Mouse (Mus musculus) midbrain, embryonic 11.5 days (tissue): Measurements from ENCODE around the gene Six5. TPM values are rescaled to one million over a fixed set of nuclear protein-coding genes. Genes with fewer than 3 reads are reported as not detected.

Source experiments
- ATAC-seq: fragments of 200-750 bp; cut with Nextera tagmentation; 2 replicates; pipeline ENCODE4 v1.8.0; 2017; ENCODE audit warnings: moderate TSS enrichment, moderate library complexity; ENCODE audit not compliant: low FRiP score
- DNase-seq: peaks from one replicate; pipeline ENCODE4 v3.0.0; 2015; ENCODE audit warnings: low spot score; ENCODE audit errors: missing footprints
- H3K27ac ChIP-seq: fragments of 300-500 bp; sonication (generic); 2 replicates; pipeline ENCODE4 v1.5.1; 2014; ENCODE audit warnings: low read depth, low read length
- H3K27me3 ChIP-seq: fragments of 300-500 bp; sonication (generic); 2 replicates; pipeline ENCODE4 v1.6.1; 2014; ENCODE audit warnings: mild to moderate bottlenecking, low read length, moderate library complexity, mixed read lengths; ENCODE audit not compliant: control insufficient read depth, insufficient read depth
- H3K36me3 ChIP-seq: fragments of 300-500 bp; sonication (generic); 2 replicates; pipeline ENCODE4 v1.6.1; 2014; ENCODE audit warnings: mild to moderate bottlenecking, low read length, moderate library complexity, mixed read lengths; ENCODE audit not compliant: control insufficient read depth, insufficient read depth
- H3K4me1 ChIP-seq: fragments of 300-500 bp; sonication (generic); 2 replicates; pipeline ENCODE4 v1.6.1; 2014; ENCODE audit warnings: low read length; ENCODE audit not compliant: control insufficient read depth, insufficient read depth
- H3K4me2 ChIP-seq: fragments of 300-500 bp; sonication (generic); 2 replicates; pipeline ENCODE4 v1.6.1; 2014; ENCODE audit warnings: mild to moderate bottlenecking, moderate library complexity
- H3K4me3 ChIP-seq: fragments of 300-500 bp; sonication (generic); 2 replicates; pipeline ENCODE4 v1.5.1; 2014; ENCODE audit warnings: low read depth, low read length
- H3K9ac ChIP-seq: fragments of 300-500 bp; sonication (generic); 2 replicates; pipeline ENCODE4 v1.6.1; 2014; ENCODE audit warnings: low read length
- H3K9me3 ChIP-seq: fragments of 300-500 bp; sonication (generic); 2 replicates; pipeline ENCODE4 v1.6.1; 2016; ENCODE audit warnings: low read length; ENCODE audit not compliant: control insufficient read depth
- WGBS: fragments of 180-500 bp; shearing (Covaris S2); extraction: QIAGEN DNeasy Blood & Tissue Kit; methylation state at CpG from one replicate; pipeline ENCODE4 v1.1.7; 2014; 5-methylcytosine and 5-hydroxymethylcytosine counted together
- microRNA-seq: library from miRNA; unstranded; fragments of <30 nt; microRNA quantifications from one replicate; pipeline ENCODE4, GENCODE M21; 2017
- polyA plus RNA-seq: library from polyadenylated mRNA; unstranded; fragments of >200 nt; fragmentation: Nextera tagmentation; extraction: Ambion mirVana; gene quantifications from 2 replicates; pipeline ENCODE4 v1.2.1, GENCODE M21; 2014

Six5 gene
- polyA plus RNA-seq, 1 experiment from 2014 or later, result 8.8 TPM

- no peaks in the 10 kb centered on the region for H3K27me3 ChIP-seq
- no peaks in the 10 kb centered on the region for H3K9me3 ChIP-seq
- 93% methylated on average over 38 of the region's 38 CpGs for WGBS
- DNase-seq, result no peak
- H3K4me3 ChIP-seq, result no peak overlapping the region
- ATAC-seq, result no peak
- H3K4me2 ChIP-seq, result no peak overlapping the region
- no peaks in the 10 kb centered on the region for H3K4me1 ChIP-seq
- no peak overlapping the region for H3K9ac ChIP-seq
- no peak overlapping the region for H3K27ac ChIP-seq
- H3K36me3 ChIP-seq, result peaks cover 17% of the 10 kb centered on the region
Observed at GRCm38 (mm10) chr7:19136673-19137334, 42.4 kb downstream of the Six5 start.

GRCm38 (mm10) chr7:19137380-19137779 lies 43.0 kb downstream of the Six5 start:
- no peak overlapping the region for H3K4me2 ChIP-seq
- no peak overlapping the region for H3K9ac ChIP-seq
- H3K36me3 ChIP-seq, result peaks cover 17% of the 10 kb centered on the region
- no peak overlapping the region for H3K4me3 ChIP-seq
- 49% methylated on average over 5 of the region's 5 CpGs for WGBS
- no peaks in the 10 kb centered on the region for H3K9me3 ChIP-seq
- no peak overlapping the region for H3K27ac ChIP-seq
- no peaks in the 10 kb centered on the region for H3K27me3 ChIP-seq
- ATAC-seq (no peak), DNase-seq (no peak)
- H3K4me1 ChIP-seq, result no peaks in the 10 kb centered on the region

- WGBS, result 92% methylated on average over 10 of the region's 10 CpGs
- Histone ChIP-seq H3K9me3 (no peaks in the 10 kb centered on the region), H3K4me2 (no peak overlapping the region), H3K4me1 (peaks cover 13% of the 10 kb centered on the region), H3K9ac (no peak overlapping the region), H3K36me3 (no peaks in the 10 kb centered on the region), H3K27me3 (no peaks in the 10 kb centered on the region), H3K4me3 (no peak overlapping the region), H3K27ac (no peak overlapping the region)
- ATAC-seq (no peak), DNase-seq (no peak)
Observed at GRCm38 (mm10) chr7:19146793-19147192, 52.4 kb downstream of the Six5 start.

GRCm38 (mm10) chr7:19147497-19148045 lies 53.2 kb downstream of the Six5 start:
- no peak overlapping the region for H3K4me3 ChIP-seq
- no peak for DNase-seq
- 54% methylated on average over 6 of the region's 6 CpGs for WGBS

More at GRCm38 (mm10) chr7:19147497-19148045, 53.2 kb downstream of the Six5 start:
- no peaks in the 10 kb centered on the region for H3K27me3 ChIP-seq
- H3K4me1 ChIP-seq, result peaks cover 13% of the 10 kb centered on the region
- no peak overlapping the region for H3K27ac ChIP-seq
- H3K4me2 ChIP-seq, result no peak overlapping the region; the same call in 1 of the 2 replicates
- ATAC-seq, result no peak
- H3K9me3 ChIP-seq, result no peaks in the 10 kb centered on the region
- no peaks in the 10 kb centered on the region for H3K36me3 ChIP-seq
- no peak overlapping the region; the same call in 1 of the 2 replicates for H3K9ac ChIP-seq

Small RNA genes lying within 50 kb of the gene (microRNA-seq; reads per million reads assigned to microRNA genes)
- not detected for gene Mir3100

Other genes with a start within 250 kb of the Six5 start
- 2.3 and 2.7 TPM in 2 replicates for gene Pglyrp1, start 223.3 kb upstream of the Six5 start, polyA plus RNA-seq
- 23.0 and 28.3 TPM in 2 replicates for gene Ccdc61, start 184.2 kb upstream of the Six5 start, polyA plus RNA-seq
- gene Nova2, start 168.7 kb upstream of the Six5 start, polyA plus RNA-seq, result 9.1 and 9.8 TPM in 2 replicates
- gene Nanos2, start 107.2 kb upstream of the Six5 start, polyA plus RNA-seq, result 0.10 TPM in 2 replicates
- 3.7 and 4.0 TPM in 2 replicates for gene Mypop, start 103.3 kb upstream of the Six5 start, polyA plus RNA-seq
- gene Irf2bp1, start 90.5 kb upstream of the Six5 start, polyA plus RNA-seq, result 24.1 and 26.5 TPM in 2 replicates
- not detected in 2 replicates for gene Foxa3, start 71.1 kb upstream of the Six5 start, polyA plus RNA-seq
- 30.9 and 33.3 TPM in 2 replicates for gene Sympk, start 70.2 kb upstream of the Six5 start, polyA plus RNA-seq
- gene Rsph6a, start 39.9 kb upstream of the Six5 start, polyA plus RNA-seq, result not detected in 2 replicates
- gene Dmwd, start 18.4 kb upstream of the Six5 start, polyA plus RNA-seq, result 15.2 and 16.9 TPM in 2 replicates
- 7.0 and 7.3 TPM in 2 replicates for gene Dmpk, start 10.7 kb upstream of the Six5 start, polyA plus RNA-seq
- gene Gm4969, start 23.8 kb downstream of the Six5 start, polyA plus RNA-seq, result 0.46 and 0.58 TPM in 2 replicates
- 9.4 and 9.5 TPM in 2 replicates for gene Fbxo46, start 25.3 kb downstream of the Six5 start, polyA plus RNA-seq
- 10.7 and 11.4 TPM in 2 replicates for gene Qpctl, start 54.7 kb downstream of the Six5 start, polyA plus RNA-seq
- 156 and 160 TPM in 2 replicates for gene Snrpd2, start 55.1 kb downstream of the Six5 start, polyA plus RNA-seq
- 0.58 and 0.75 TPM in 2 replicates for gene Gipr, start 71.5 kb downstream of the Six5 start, polyA plus RNA-seq
- 1.5 and 1.9 TPM in 2 replicates for gene Eml2, start 81.8 kb downstream of the Six5 start, polyA plus RNA-seq
- gene Gpr4, start 117.9 kb downstream of the Six5 start, polyA plus RNA-seq, result 1.5 and 1.7 TPM in 2 replicates
- 42.4 and 44.0 TPM in 2 replicates for gene Opa3, start 133.7 kb downstream of the Six5 start, polyA plus RNA-seq
- gene Vasp, start 177.2 kb downstream of the Six5 start, polyA plus RNA-seq, result 46.0 and 46.9 TPM in 2 replicates
- 0.18 and 0.50 TPM in 2 replicates for gene Ppm1n, start 185.5 kb downstream of the Six5 start, polyA plus RNA-seq
- gene Rtn2, start 188.0 kb downstream of the Six5 start, polyA plus RNA-seq, result 48.5 and 53.2 TPM in 2 replicates
- 0.04 TPM in 1 of 2 replicates, not detected in the other for gene Fosb, start 215.5 kb downstream of the Six5 start, polyA plus RNA-seq